Mouse (Mus musculus) MEL (cell line): ENCODE measurements around the gene Gm11236.
"Not testable (repeated sequence)": the region's sequence is repeated elsewhere in the genome, so short reads cannot be mapped to it uniquely, and the experiment has no call there.

Experiments used
- CHD2 ChIP-seq: IDR thresholded peaks from 2 replicates; pipeline ENCODE4 v1.6.1; 2011; ENCODE audit warnings: low read length, improper control_type of control experiment
- CTCF ChIP-seq, 3 experiments: IDR thresholded peaks in 2 of 3; conservative IDR thresholded peaks in 1 of 3; 2 replicates each; pipeline ENCODE4 v1.5.1; 2011 to 2012; ENCODE audit warnings: low read length in 3 of 3, low read depth in 2 of 3, mild to moderate bottlenecking in 2 of 3, improper control_type of control experiment in 1 of 3, inconsistent platforms in 1 of 3, mixed read lengths in 1 of 3, moderate library complexity in 1 of 3; ENCODE audit not compliant: control insufficient read depth in 1 of 3, insufficient read depth in 1 of 3, poor library complexity in 1 of 3, severe bottlenecking in 1 of 3
- E2F4 ChIP-seq: IDR thresholded peaks from 2 replicates; pipeline ENCODE4 v1.6.1; 2011; ENCODE audit warnings: low read depth, low read length, improper control_type of control experiment, borderline replicate concordance
- POLR2A ChIP-seq, 2 experiments: IDR thresholded peaks; 2 replicates each; pipeline ENCODE4 v1.6.1; 2011 to 2012; ENCODE audit warnings: low read length in 2 of 2, mild to moderate bottlenecking in 2 of 2, control low read depth in 1 of 2, improper control_type of control experiment in 1 of 2, low read depth in 1 of 2, moderate library complexity in 1 of 2; ENCODE audit not compliant: control insufficient read depth in 1 of 2, insufficient read depth in 1 of 2, poor library complexity in 1 of 2
- RCOR1 ChIP-seq: IDR thresholded peaks from 2 replicates; pipeline ENCODE4 v1.6.1; 2012; ENCODE audit warnings: low read depth, mild to moderate bottlenecking, inconsistent platforms, low read length, improper control_type of control experiment
- ZNF384 ChIP-seq: IDR thresholded peaks from 2 replicates; pipeline ENCODE4 v1.6.1; 2012; ENCODE audit warnings: low read depth, mild to moderate bottlenecking, inconsistent platforms, low read length, improper control_type of control experiment

- TF ChIP-seq E2F4; CTCF (IDR thresholded peaks at IDR 0.05 in 2 of 3, conservative IDR thresholded peaks at IDR 0.05 in 1 of 3; ENCODE audit: control insufficient read depth in 1 of 3, insufficient read depth in 1 of 3, low read depth in 2 of 3, low read length in 3 of 3, poor library complexity in 1 of 3, severe bottlenecking in 1 of 3); ZNF384; CHD2; RCOR1; POLR2A (IDR thresholded peaks at IDR 0.05; ENCODE audit: control insufficient read depth in 1 of 2, insufficient read depth in 1 of 2, low read depth in 1 of 2, low read length in 2 of 2, poor library complexity in 1 of 2): not testable (repeated sequence)
These were observed 30.1 kb downstream of the Gm11236 start, which contains the start of gene Gm11239 for GRCm38 (mm10) chr4:73668054-73668453.
